Mouse (Mus musculus) myocyte (in vitro differentiated cells): ENCODE measurements around the gene Gm45140. TPM values are rescaled to one million over a fixed set of nuclear protein-coding genes. Genes with fewer than 3 reads are reported as not detected.

Experiments used
- H3K27me3 ChIP-seq: one replicate; pipeline ENCODE4 v1.6.1; 2011; ENCODE audit not compliant: control insufficient read depth, insufficient read depth, insufficient read length
- H3K36me3 ChIP-seq: one replicate; pipeline ENCODE4 v1.6.1; 2011; ENCODE audit not compliant: control insufficient read depth, insufficient read depth
- H3K4me2 ChIP-seq: one replicate; pipeline ENCODE4 v1.6.1; 2011; ENCODE audit warnings: low read depth, control low read depth
- H3K4me3 ChIP-seq: one replicate; pipeline ENCODE4 v1.5.1; 2011; ENCODE audit warnings: mild to moderate bottlenecking, control low read depth, moderate library complexity
- H3K79me2 ChIP-seq: one replicate; pipeline ENCODE4 v1.6.1; 2011; ENCODE audit not compliant: control insufficient read depth, insufficient read depth
- H3ac ChIP-seq: one replicate; pipeline ENCODE4 v1.6.1; 2011; ENCODE audit not compliant: control insufficient read depth, insufficient read length
- CEBPB ChIP-seq: IDR thresholded peaks from 2 replicates; pipeline ENCODE4 v1.6.1; 2011; ENCODE audit warnings: mild to moderate bottlenecking, moderate library complexity; ENCODE audit not compliant: poor library complexity, insufficient read depth, severe bottlenecking
- E2F4 ChIP-seq: IDR thresholded peaks from one replicate; pipeline ENCODE4 v1.6.1; 2011; ENCODE audit warnings: mild to moderate bottlenecking, control low read depth, moderate library complexity; ENCODE audit not compliant: insufficient read depth
- MAX ChIP-seq: IDR thresholded peaks from one replicate; pipeline ENCODE4 v1.6.1; 2011; ENCODE audit warnings: low read depth, mild to moderate bottlenecking, control low read depth
- MYOD1 ChIP-seq, 3 experiments: IDR thresholded peaks; one replicate each; pipeline ENCODE4 v1.6.1; 2011; ENCODE audit warnings: control low read depth in 2 of 3, low read depth in 2 of 3, mild to moderate bottlenecking in 2 of 3, moderate library complexity in 1 of 3; ENCODE audit not compliant: insufficient read length in 2 of 3, control insufficient read depth in 1 of 3
- MYOG ChIP-seq, 3 experiments: IDR thresholded peaks; one replicate each; pipeline ENCODE4 v1.6.1; 2011; ENCODE audit warnings: control low read depth in 2 of 3, low read depth in 2 of 3, mild to moderate bottlenecking in 2 of 3; ENCODE audit not compliant: insufficient read length in 2 of 3, control insufficient read depth in 1 of 3, insufficient read depth in 1 of 3
- POLR2A ChIP-seq: IDR thresholded peaks from one replicate; pipeline ENCODE4 v1.6.1; 2011; ENCODE audit warnings: low read depth, mild to moderate bottlenecking, control low read depth, moderate library complexity; ENCODE audit not compliant: insufficient read length
- POLR2AphosphoS2 ChIP-seq: IDR thresholded peaks from one replicate; pipeline ENCODE4 v1.6.1; 2011; ENCODE audit warnings: low read depth, control low read depth; ENCODE audit not compliant: insufficient read length
- REST ChIP-seq: IDR thresholded peaks from one replicate; pipeline ENCODE4 v1.6.1; 2011; ENCODE audit warnings: mild to moderate bottlenecking, control low read depth, moderate library complexity; ENCODE audit not compliant: insufficient read depth, insufficient read length
- SRF ChIP-seq: IDR thresholded peaks from one replicate; pipeline ENCODE4 v1.6.1; 2011; ENCODE audit warnings: low read depth; ENCODE audit not compliant: control insufficient read depth, insufficient read length
- TCF12 ChIP-seq: IDR thresholded peaks from one replicate; pipeline ENCODE4 v1.6.1; 2011; ENCODE audit warnings: mild to moderate bottlenecking, control low read depth; ENCODE audit not compliant: poor library complexity, insufficient read depth, severe bottlenecking
- TCF3 ChIP-seq: IDR thresholded peaks from one replicate; pipeline ENCODE4 v1.6.1; 2011; ENCODE audit warnings: low read depth, control low read depth; ENCODE audit not compliant: insufficient read length
- USF1 ChIP-seq: IDR thresholded peaks from one replicate; pipeline ENCODE4 v1.6.1; 2011; ENCODE audit warnings: low read depth, mild to moderate bottlenecking, control low read depth, moderate library complexity
- polyA plus RNA-seq: library from polyadenylated mRNA; unstranded; fragments of >200 nt; fragmentation: generic; extraction: Trizol; gene quantifications from one replicate; pipeline ENCODE4 v1.2.1, GENCODE M21; 2012; ENCODE audit warnings: missing spikeins

Gene Gm45140
- polyA plus RNA-seq, 1 experiment, result 2.6 TPM

DNA sequence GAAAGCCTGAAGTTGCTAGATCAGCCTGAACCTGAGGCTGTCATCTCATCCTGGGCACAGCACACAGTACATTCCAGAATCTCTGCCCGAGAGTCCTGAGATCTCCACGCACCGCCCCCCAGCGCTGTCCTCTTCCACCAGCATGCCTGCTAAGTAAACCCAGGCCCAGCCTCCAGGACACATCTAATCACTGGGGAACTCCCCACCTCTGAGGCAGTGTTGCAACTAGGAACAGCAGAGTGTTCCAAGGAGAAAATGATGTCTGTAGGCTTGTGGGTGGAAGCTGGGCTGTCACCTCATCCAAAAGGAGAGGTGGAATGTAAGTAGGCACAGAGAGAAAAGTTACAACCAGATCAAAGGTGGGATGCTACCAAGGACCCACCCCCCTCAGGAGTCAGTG lies 80.4 kb downstream of the Gm45140 start:
- no peaks in the 10 kb centered on the region for H3K79me2 ChIP-seq
- H3K4me3 ChIP-seq, result no peak overlapping the region
- H3K36me3 ChIP-seq, result no peaks in the 10 kb centered on the region
- TF ChIP-seq MYOG (IDR thresholded peaks at IDR 0.05; ENCODE audit: control insufficient read depth in 1 of 3, insufficient read depth in 1 of 3, insufficient read length in 2 of 3, low read depth in 2 of 3) (no peak), TCF12 (no peak), E2F4 (no peak), REST (no peak), POLR2A (no peak), CEBPB (no peak), SRF (no peak), MYOD1 (IDR thresholded peaks at IDR 0.05; ENCODE audit: control insufficient read depth in 1 of 3, insufficient read length in 2 of 3, low read depth in 2 of 3) (no peak), TCF3 (no peak), POLR2AphosphoS2 (no peak), USF1 (no peak), MAX (no peak)
- no peak overlapping the region for H3K4me2 ChIP-seq
- no peak overlapping the region for H3ac ChIP-seq
- peaks cover 28% of the 10 kb centered on the region for H3K27me3 ChIP-seq

DNA sequence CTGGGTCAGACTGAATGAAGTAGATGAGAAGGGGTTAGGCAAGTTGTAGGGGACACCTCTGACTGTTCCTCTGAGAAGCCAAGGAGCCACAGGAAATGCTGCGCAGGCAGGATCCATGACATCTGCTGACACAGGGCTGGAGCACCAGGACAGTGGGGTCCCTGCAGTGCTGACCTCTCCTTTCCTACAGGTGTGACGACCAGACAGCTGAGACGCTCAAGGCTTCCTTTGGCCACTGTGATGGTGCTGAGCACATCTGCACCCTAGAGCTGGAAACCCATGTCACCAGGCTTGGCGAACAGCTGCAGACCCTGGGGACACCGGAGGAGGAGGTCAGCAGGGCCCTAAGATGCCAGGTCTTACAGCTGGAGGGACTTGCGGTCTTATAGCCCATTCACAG lies 84.0 kb downstream of the Gm45140 start:
- Histone ChIP-seq H3K4me3 (no peak overlapping the region), H3K27me3 (peaks cover 16% of the 10 kb centered on the region), H3ac (no peak overlapping the region), H3K79me2 (no peaks in the 10 kb centered on the region), H3K36me3 (no peaks in the 10 kb centered on the region), H3K4me2 (no peak overlapping the region)
- TF ChIP-seq CEBPB (no peak), REST (no peak), POLR2A (no peak), USF1 (no peak), TCF3 (no peak), POLR2AphosphoS2 (no peak), E2F4 (no peak), TCF12 (no peak), MAX (no peak), MYOD1 (IDR thresholded peaks at IDR 0.05; ENCODE audit: control insufficient read depth in 1 of 3, insufficient read length in 2 of 3, low read depth in 2 of 3) (no peak)

DNA sequence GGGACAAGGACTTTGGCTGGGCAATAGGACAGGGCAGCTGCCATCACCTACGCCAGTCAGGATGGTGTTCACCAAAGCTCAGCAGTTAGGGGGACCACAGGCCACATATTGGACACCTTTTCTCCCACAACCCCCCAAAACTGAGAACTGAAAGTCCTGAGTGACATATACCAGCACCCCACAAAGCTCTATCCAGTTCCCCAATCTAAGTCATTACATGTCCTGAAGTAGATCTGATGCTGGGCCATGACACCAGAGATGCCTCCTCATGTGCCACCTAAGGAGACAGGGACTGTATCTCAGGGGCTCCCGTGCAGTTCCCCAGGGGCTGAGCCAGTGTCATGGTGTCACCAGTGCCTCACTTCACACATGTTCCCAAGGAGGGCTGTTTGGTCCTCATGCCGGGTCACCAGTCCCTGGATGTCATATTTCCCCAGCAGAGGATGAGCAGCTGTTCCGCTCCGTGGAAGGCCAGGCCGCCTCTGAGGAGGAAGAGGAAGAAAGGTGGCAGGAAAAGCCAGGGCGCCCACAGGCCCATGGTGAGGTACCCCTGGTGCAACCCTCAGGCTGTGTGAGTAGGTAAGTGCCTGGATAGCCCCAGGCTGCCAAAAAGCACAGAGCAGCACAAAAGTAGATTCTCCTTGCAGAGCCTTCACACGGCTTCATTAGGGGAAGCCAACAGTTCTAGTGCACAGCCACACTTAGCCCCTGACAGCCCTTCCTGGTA lies 85.2 kb downstream of the Gm45140 start:
- no peaks in the 10 kb centered on the region for H3K79me2 ChIP-seq
- H3K27me3 ChIP-seq, result peaks cover 16% of the 10 kb centered on the region
- H3K4me3 ChIP-seq, result no peak overlapping the region
- TF ChIP-seq MYOG (IDR thresholded peaks at IDR 0.05; ENCODE audit: control insufficient read depth in 1 of 3, insufficient read depth in 1 of 3, insufficient read length in 2 of 3, low read depth in 2 of 3) (no peak), USF1 (no peak), TCF3 (no peak), CEBPB (no peak), POLR2A (no peak), POLR2AphosphoS2 (no peak), E2F4 (no peak), TCF12 (no peak)
- no peak overlapping the region for H3ac ChIP-seq
- no peak overlapping the region for H3K4me2 ChIP-seq
- H3K36me3 ChIP-seq, result no peaks in the 10 kb centered on the region

DNA sequence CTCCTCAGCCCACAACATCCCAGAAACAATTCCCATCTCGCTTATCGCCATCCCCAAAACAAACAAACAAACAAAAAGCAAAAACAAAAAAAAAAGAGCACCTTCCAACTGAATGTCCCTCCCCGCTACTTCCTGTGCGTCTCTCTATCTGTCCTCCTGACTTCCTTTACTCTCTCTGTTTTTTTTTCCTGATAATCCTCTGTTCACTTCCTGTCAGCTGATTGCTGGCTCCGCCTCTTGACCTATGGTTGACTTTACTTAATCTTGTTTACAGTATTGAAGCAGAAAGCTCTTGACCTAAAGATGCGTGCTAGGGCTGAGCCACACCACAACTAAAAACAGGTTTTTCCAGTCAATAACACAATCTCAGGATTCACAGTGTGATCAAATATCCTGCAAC lies 87.1 kb downstream of the Gm45140 start:
- Histone ChIP-seq H3K4me2 (no peak overlapping the region), H3K27me3 (peaks cover 16% of the 10 kb centered on the region), H3K79me2 (no peaks in the 10 kb centered on the region), H3ac (no peak overlapping the region), H3K4me3 (no peak overlapping the region), H3K36me3 (no peaks in the 10 kb centered on the region)
- no peak for TF ChIP-seq USF1
- no peak for TF ChIP-seq SRF
- TF ChIP-seq MYOG (IDR thresholded peaks at IDR 0.05; ENCODE audit: control insufficient read depth in 1 of 3, insufficient read depth in 1 of 3, insufficient read length in 2 of 3, low read depth in 2 of 3), result no peak
- TF ChIP-seq TCF3, result no peak

DNA sequence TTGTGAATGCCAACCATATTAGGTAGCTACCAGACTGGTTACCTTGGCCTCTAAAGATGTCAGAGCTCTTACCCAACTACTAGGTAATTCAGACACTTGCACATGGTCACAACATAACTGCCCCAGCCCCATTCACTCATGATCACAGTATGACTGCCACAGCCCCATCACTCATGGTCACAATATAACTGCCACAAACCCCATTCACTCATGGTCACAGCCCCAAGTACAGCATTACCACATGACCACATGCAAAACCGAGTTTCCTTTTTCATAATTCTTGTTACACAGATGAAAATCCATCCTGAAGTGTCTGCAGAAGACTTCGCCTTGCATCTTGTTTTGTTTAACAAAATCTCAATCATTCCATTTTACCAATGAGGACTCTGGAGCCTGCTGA lies 87.5 kb downstream of the Gm45140 start:
- peaks cover 12% of the 10 kb centered on the region for H3K27me3 ChIP-seq
- TF ChIP-seq CEBPB (no peak), SRF (no peak), TCF3 (no peak), REST (no peak), MYOG (IDR thresholded peaks at IDR 0.05; ENCODE audit: control insufficient read depth in 1 of 3, insufficient read depth in 1 of 3, insufficient read length in 2 of 3, low read depth in 2 of 3) (no peak), MYOD1 (IDR thresholded peaks at IDR 0.05; ENCODE audit: control insufficient read depth in 1 of 3, insufficient read length in 2 of 3, low read depth in 2 of 3) (no peak), USF1 (no peak), POLR2A (no peak), MAX (no peak), POLR2AphosphoS2 (no peak), E2F4 (no peak), TCF12 (no peak)
- no peaks in the 10 kb centered on the region for H3K36me3 ChIP-seq
- no peak overlapping the region for H3K4me3 ChIP-seq
- H3K79me2 ChIP-seq, result no peaks in the 10 kb centered on the region
- H3ac ChIP-seq, result no peak overlapping the region
- H3K4me2 ChIP-seq, result no peak overlapping the region
